Mouse (Mus musculus): ENCODE measurements at regions not wholly inside any gene's neighbourhood (a gene's known extent, or its start where the extent isn't known, plus 50 kb on each side); places are given as distances from the start of the nearest gene placed in this dataset.
A peak's percentile ranks its signal among the peaks of the same experiment; 100 is the strongest.

- no peak for DNase-seq (ENCODE audit: low spot score in 2 of 2)
Measured at GRCm38 (mm10) chr1:76644895-76645294, 870.0 kb downstream of the Epha4 start.

GRCm38 (mm10) chr1:76654826-76655225 lies 860.1 kb downstream of the Epha4 start:
- no peak for DNase-seq (ENCODE audit: low spot score in 2 of 2)

- peak; percentile 13 to 46 for DNase-seq (ENCODE audit: low spot score in 2 of 2)
Measured at GRCm38 (mm10) chr1:76658228-76658627, 856.7 kb downstream of the Epha4 start.

GRCm38 (mm10) chr1:76660146-76660545 lies 854.7 kb downstream of the Epha4 start:
- DNase-seq (ENCODE audit: low spot score in 2 of 2), result no peak

- DNase-seq (ENCODE audit: low spot score in 2 of 2), result no peak
Measured at GRCm38 (mm10) chr1:76664381-76664780, 850.5 kb downstream of the Epha4 start.

GRCm38 (mm10) chr1:76676836-76677235 lies 838.1 kb downstream of the Epha4 start:
- peak; percentile 6 to 67 for DNase-seq (ENCODE audit: low spot score in 2 of 2)

GRCm38 (mm10) chr1:76705556-76705955 lies 809.3 kb downstream of the Epha4 start:
- no peak for DNase-seq (ENCODE audit: low spot score in 2 of 2)

GRCm38 (mm10) chr1:76717639-76718292 lies 797.1 kb downstream of the Epha4 start:
- DNase-seq (ENCODE audit: low spot score in 2 of 2), result no peak

GRCm38 (mm10) chr1:76724453-76724852 lies 790.4 kb downstream of the Epha4 start:
- peak; percentile 68 to 83 for DNase-seq (ENCODE audit: low spot score in 2 of 2)

- DNase-seq (ENCODE audit: low spot score in 2 of 2), result no peak
Measured at GRCm38 (mm10) chr1:76737003-76737402, 777.9 kb downstream of the Epha4 start.

- DNase-seq (ENCODE audit: low spot score in 2 of 2), result no peak
Measured at GRCm38 (mm10) chr1:76737663-76738062, 777.2 kb downstream of the Epha4 start.

GRCm38 (mm10) chr1:76772694-76773093 lies 742.2 kb downstream of the Epha4 start:
- DNase-seq (ENCODE audit: low spot score in 2 of 2), result no peak

- no peak for DNase-seq (ENCODE audit: low spot score in 2 of 2)
Measured at GRCm38 (mm10) chr1:76786871-76787270, 728.0 kb downstream of the Epha4 start.

- DNase-seq (ENCODE audit: low spot score in 2 of 2), result no peak
Measured at GRCm38 (mm10) chr1:76793438-76793837, 721.5 kb downstream of the Epha4 start.

GRCm38 (mm10) chr1:76819906-76820305 lies 695.0 kb downstream of the Epha4 start:
- no peak for DNase-seq (ENCODE audit: low spot score in 2 of 2)

GRCm38 (mm10) chr1:76821610-76822009 lies 693.3 kb downstream of the Epha4 start:
- no peak for DNase-seq (ENCODE audit: low spot score in 2 of 2)

GRCm38 (mm10) chr1:76829690-76830089 lies 685.2 kb downstream of the Epha4 start:
- no peak for DNase-seq (ENCODE audit: low spot score in 2 of 2)

- DNase-seq (ENCODE audit: low spot score in 2 of 2), result no peak
Measured at GRCm38 (mm10) chr1:76832311-76832710, 682.6 kb downstream of the Epha4 start.

- no peak for DNase-seq (ENCODE audit: low spot score in 2 of 2)
Measured at GRCm38 (mm10) chr1:76835028-76835683, 679.7 kb downstream of the Epha4 start.

GRCm38 (mm10) chr1:76849346-76849745 lies 665.5 kb downstream of the Epha4 start:
- peak in 1 of 2 experiments; percentile 4 for DNase-seq (ENCODE audit: low spot score in 2 of 2)

GRCm38 (mm10) chr1:76866304-76866968 lies 648.5 kb downstream of the Epha4 start:
- DNase-seq (ENCODE audit: low spot score in 2 of 2), result peak in 1 of 2 experiments; percentile 10

- DNase-seq (ENCODE audit: low spot score in 2 of 2), result no peak
Measured at GRCm38 (mm10) chr1:76873207-76873606, 641.7 kb downstream of the Epha4 start.

All from heart, adult 9 months (tissue).